18 mouse cellular contexts compared by ENCODE assay signal in genomic region chr15:100520306-100520705, GRCm38 (mm10).
"Had no signal": no experiment of that assay in that cellular context is flagged by ENCODE, and none has a peak within 500 bp of the region (broad histone marks: within the 10 kb centered on the region; RNA-seq: fewer than 3 reads in every experiment).

No protein-coding gene starts in this region.

- H3K9me3 ChIP-seq: midbrain, embryonic 10.5 days; midbrain, embryonic 12.5 days; neural tube, embryonic 13.5 days; neural tube, embryonic 15.5 days had no signal

- H3K4me2 ChIP-seq: lung, embryonic 14.5 days; midbrain, embryonic 12.5 days; neural tube, embryonic 13.5 days; neural tube, embryonic 15.5 days had no signal

- H3K4me3 ChIP-seq: midbrain, embryonic 10.5 days; midbrain, embryonic 12.5 days; myocyte; neural tube, embryonic 13.5 days; neural tube, embryonic 15.5 days had no signal

- DNase-seq: lung, adult 18-20 months; lung, embryonic 14.5 days; lung, postnatal 10 days; lung, postnatal 4 days; midbrain, embryonic 14.5 days; right cerebral cortex, adult 18-20 months; right cerebral cortex, postnatal 25 days; right cerebral cortex, postnatal 4 days; spleen, adult 18-20 months; thymus, adult 18-20 months; thymus, postnatal 14 days; thymus, postnatal 36 days had no signal

- H3K27me3 ChIP-seq: midbrain, embryonic 12.5 days; neural tube, embryonic 13.5 days; neural tube, embryonic 15.5 days had no signal

- H3K4me1 ChIP-seq: midbrain, embryonic 10.5 days; midbrain, embryonic 12.5 days; neural tube, embryonic 13.5 days; neural tube, embryonic 15.5 days had no signal

- H3K27ac ChIP-seq: midbrain, embryonic 10.5 days; midbrain, embryonic 12.5 days; neural tube, embryonic 13.5 days; neural tube, embryonic 15.5 days had no signal

- ATAC-seq: midbrain, embryonic 16.5 days had no signal

- H3K9ac ChIP-seq: lung, embryonic 14.5 days; midbrain, embryonic 12.5 days; neural tube, embryonic 13.5 days; neural tube, embryonic 15.5 days had no signal
